Mouse (Mus musculus) lung, postnatal 0 days (tissue): ENCODE measurements at regions not wholly inside any gene's neighbourhood (a gene's known extent, or its start where the extent isn't known, plus 50 kb on each side); places are given as distances from the start of the nearest gene placed in this dataset.

Experiments
- CTCF ChIP-seq: IDR thresholded peaks from 2 replicates; pipeline ENCODE4 v1.5.1; 2016; ENCODE audit warnings: antibody characterized with exemption, mild to moderate bottlenecking
- EP300 ChIP-seq: IDR thresholded peaks from 2 replicates; pipeline ENCODE4 v1.6.1; 2016; ENCODE audit warnings: antibody characterized with exemption, mild to moderate bottlenecking, control low read depth

- TF ChIP-seq CTCF (no peak), EP300 (no peak)
These were observed 73.5 kb upstream of the Commd8 start for GRCm38 (mm10) chr5:72241451-72241850.
